Mouse (Mus musculus): Measurements from ENCODE around the gene Ampd1.
A peak's percentile ranks its signal among the peaks of the same experiment; 100 is the strongest.

Gene Ampd1

GRCm38 (mm10) chr3:103073771-103074170, at the start of gene Ampd1:
Gene Ampd1 (plus strand): TSS chr3:103074014.
- DNase-seq (ENCODE audit: low spot score in 2 of 2), result no peak

DNA sequence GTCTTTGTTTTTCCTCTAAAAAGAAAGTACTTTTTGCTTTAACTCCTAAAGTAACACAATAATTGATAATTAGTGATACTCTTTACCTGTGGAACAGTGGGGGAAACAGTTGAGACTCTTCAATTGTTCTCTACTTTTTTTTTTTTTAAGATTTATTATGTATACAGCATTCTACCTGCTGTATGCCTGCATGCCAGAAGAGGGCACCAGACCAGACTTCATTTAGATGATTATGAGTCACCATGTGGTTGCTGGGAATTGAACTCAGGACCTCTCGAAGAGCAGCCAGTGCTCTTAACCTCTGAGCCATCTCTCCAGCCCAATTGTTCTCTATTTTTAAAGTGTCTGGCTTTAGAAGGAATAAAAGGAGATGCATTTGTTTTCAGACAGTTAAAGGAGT, 47.6 kb upstream of the Ampd1 start:
- no peak for DNase-seq (ENCODE audit: low spot score in 2 of 2)

- DNase-seq (ENCODE audit: low spot score in 2 of 2), result no peak
These were observed 33.5 kb upstream of the Ampd1 start for GRCm38 (mm10) chr3:103040285-103040684.

DNA sequence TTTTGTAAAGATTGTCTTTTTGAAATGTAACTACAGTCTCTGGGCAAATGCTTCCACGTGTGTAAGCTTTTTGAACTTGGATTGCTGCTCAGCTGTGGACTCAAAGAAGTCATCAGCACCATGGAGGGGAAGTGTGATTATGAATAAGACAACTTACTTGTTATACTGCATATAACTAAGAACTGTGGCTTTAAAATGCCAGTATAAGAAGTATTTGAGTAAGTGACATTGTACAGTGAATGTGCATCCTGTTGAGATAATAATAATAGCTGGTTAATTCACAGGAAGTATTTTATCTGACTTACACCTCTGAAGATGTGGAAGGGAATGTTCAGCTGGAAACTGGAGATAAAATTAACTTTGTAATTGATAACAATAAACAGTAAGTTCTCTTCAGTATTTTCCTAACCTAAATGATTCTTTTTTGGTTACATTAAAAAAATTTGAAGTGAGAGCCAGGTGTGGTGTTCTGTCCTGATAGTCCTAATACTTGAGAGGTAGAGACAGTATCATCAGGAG, 32.9 kb upstream of the Ampd1 start:
- no peak for DNase-seq (ENCODE audit: low spot score in 2 of 2)

DNA sequence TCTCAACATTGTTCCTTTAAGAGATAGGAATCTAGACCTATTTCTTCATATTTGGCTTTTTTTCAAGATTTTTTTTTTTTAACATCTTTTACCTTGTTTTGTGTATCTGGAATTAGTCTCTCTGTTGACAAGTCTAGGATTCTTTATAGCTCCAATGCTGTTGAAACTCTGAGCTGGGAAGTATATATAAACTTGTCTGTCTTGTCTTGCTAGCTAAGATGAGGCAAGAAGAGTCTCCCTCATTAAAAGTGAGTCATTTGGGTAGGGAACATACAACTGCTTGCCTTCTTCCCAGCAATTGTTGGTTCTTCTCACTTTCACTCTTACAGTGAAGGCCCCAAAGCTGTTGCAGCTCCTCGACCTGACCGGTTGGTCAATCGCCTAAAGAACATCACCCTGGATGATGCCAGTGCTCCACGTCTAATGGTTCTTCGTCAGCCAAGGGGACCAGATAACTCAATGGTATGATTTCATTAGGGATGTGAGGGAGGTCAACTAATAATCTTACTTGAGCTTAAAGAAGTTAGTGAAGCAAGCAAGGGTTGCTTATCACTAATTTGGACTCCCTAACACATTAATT, 17.7 kb upstream of the Ampd1 start:
- DNase-seq (ENCODE audit: low spot score in 2 of 2), result no peak

DNA sequence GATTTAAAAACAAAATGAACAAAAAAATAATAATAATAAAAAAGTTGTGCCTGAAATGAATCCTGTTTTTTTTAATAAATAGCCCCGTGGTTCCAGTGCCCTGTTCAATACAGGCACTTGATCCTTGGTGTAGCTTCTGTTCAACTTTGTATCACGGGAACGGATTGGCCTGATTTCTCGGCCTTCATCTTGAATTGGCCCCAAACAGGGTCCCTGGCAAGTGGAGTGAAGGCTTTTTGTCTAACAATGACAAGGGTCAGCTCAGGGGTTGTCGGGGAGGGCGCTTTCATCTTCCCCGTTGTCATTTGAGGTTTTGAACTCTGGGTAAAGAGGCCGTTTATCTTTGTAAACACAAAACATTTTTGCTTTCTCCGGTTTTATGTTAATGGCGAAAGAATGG, 16.1 kb upstream of the Ampd1 start:
- peak in 1 of 2 experiments; percentile 13 for DNase-seq (ENCODE audit: low spot score in 2 of 2)

GRCm38 (mm10) chr3:103058207-103059157, 15.3 kb upstream of the Ampd1 start, which contains the start of gene Nras:
Gene Nras (plus strand): TSS chr3:103058285.
- DNase-seq (ENCODE audit: low spot score in 2 of 2), result peak; percentile 85

- no peak for DNase-seq (ENCODE audit: low spot score in 2 of 2)
These were observed 6.9 kb upstream of the Ampd1 start for GRCm38 (mm10) chr3:103066927-103067326.

- DNase-seq (ENCODE audit: low spot score in 2 of 2), result no peak
These were observed 4.8 kb upstream of the Ampd1 start for GRCm38 (mm10) chr3:103068971-103069370.

DNA sequence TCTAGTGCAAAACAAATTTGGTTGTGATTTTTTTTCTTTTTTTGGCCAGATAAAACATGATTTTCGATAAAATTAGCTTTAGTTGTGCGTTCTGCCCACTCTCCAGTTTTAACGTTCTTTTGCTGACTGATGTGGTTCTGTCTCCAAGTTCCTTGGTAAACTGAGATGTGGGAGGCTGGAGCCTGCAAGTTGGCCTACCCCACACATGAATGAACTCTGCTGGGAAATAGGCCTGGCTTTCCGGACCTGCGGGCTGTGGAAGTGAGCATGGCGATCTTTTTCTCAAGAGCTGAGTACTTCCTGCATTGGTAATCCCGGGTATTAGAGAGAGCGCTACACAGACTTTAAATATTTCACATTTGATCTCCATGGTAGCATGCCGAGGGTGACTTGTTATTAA, 2.1 kb downstream of the Ampd1 start:
- no peak for DNase-seq (ENCODE audit: low spot score in 2 of 2)

DNA sequence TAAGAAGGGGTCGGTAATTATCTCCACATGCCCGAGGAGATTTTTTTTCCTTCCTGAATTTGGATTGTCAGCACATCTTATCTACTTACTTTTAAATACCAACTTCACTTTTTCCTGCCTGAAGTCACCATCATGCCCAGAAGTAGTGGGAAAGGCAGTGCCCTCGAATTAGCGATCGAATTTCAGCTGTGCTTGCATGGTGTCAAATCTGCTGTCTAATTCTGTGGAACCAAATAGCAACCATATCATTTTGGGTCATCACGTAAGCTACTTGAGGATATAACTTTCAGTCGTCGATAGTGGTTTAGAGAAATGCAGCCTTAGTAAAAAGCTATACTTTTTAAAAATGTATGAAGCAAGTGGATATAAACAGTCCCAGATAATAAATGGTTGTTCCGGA, 2.7 kb downstream of the Ampd1 start:
- DNase-seq (ENCODE audit: low spot score in 2 of 2), result no peak

- peak in 1 of 2 experiments; percentile 14 for DNase-seq (ENCODE audit: low spot score in 2 of 2)
These were observed 5.5 kb downstream of the Ampd1 start for GRCm38 (mm10) chr3:103079301-103079700.

DNA sequence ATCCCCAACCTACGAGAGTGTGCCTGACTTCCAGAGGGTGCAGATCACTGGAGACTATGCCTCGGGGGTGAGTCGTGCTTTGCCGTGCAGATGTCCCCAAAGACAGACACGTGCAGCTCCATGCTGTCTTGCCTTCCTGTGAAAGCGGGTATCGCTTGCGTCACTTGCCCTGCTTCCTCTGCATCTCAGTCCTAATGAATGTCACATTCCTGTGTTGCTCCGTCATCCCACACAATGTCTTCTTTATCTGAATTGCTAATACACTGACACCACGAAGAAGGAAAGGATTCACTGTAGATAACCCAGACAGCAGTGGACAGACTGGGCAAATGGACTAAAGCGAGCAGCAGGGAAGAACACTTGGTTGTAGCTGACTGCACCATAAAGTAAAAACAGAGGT, 7.2 kb downstream of the Ampd1 start:
- DNase-seq (ENCODE audit: low spot score in 2 of 2), result no peak

DNA sequence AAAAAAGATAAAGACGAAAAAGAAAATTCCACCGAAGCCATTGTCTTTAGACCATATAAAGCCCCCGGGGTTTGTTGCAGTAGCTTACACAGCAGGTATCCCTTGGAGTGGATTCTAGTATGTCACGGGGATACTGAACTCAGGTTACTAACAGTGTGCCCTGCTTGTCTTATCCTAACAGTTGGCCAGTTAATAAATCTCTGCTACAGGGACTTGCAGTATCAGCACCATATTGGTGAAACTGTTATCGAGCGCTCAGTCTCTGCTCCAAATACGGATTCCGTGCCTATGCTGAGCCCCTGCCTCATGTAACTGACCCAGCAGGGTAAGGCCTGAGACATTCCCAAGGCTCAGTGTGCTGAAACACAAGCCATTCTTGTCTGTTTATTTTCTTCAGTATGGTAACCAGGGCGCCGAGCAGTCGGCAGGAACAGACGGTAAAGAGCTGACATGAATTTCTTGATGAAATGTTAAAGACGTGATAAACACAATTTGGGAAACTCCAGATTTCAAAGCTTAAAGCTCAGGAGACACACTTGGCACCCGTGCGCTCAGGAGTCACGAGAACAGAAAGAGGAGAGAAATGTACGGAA, 8.1 kb downstream of the Ampd1 start:
- no peak for DNase-seq (ENCODE audit: low spot score in 2 of 2)

- no peak for DNase-seq (ENCODE audit: low spot score in 2 of 2)
These were observed 8.9 kb downstream of the Ampd1 start for GRCm38 (mm10) chr3:103082761-103083160.

- no peak for DNase-seq (ENCODE audit: low spot score in 2 of 2)
These were observed 12.2 kb downstream of the Ampd1 start for GRCm38 (mm10) chr3:103085986-103086385.

DNA sequence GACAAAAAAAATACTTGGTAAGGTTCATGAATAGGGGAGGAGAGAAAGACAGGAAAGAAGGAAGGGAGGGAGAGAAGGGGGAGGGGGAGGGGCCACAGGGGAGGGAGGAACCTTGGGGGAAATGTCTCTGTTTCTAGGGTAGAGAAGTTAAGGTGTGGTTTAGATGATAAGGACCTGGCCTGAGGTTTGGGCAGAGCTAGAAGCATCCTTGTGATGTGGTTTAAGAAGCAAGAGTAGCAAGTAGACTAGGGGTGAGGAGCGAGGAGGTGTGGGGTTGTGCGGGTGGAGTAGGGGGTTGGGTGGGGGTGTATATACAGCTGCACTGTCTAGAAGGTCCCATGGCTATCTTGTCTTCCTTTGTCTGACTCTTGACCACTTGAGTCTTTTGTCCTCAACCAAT, 17.9 kb downstream of the Ampd1 start:
- DNase-seq (ENCODE audit: low spot score in 2 of 2), result no peak

DNA sequence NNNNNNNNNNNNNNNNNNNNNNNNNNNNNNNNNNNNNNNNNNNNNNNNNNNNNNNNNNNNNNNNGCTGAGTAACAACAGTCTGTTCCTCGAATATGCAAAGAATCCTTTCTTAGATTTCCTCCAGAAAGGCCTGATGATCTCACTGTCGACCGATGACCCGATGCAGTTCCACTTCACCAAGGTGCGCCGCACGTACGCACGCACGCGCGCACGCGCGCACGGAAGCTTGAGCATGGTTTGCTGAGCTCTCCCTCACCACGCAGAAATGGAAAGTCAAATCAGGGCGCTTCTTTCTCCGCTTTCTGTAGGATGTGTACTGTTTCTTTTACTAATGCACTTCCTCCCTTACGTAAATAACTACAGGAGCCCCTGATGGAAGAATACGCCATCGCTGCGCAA, 24.8 kb downstream of the Ampd1 start:
- DNase-seq (ENCODE audit: low spot score in 2 of 2), result no peak

- DNase-seq (ENCODE audit: low spot score in 2 of 2), result no peak
These were observed 25.9 kb downstream of the Ampd1 start for GRCm38 (mm10) chr3:103099667-103100066.

GRCm38 (mm10) chr3:103100735-103101134, 26.9 kb downstream of the Ampd1 start:
- no peak for DNase-seq (ENCODE audit: low spot score in 2 of 2)

GRCm38 (mm10) chr3:103101194-103101593, 27.4 kb downstream of the Ampd1 start:
- DNase-seq (ENCODE audit: low spot score in 2 of 2), result no peak

DNA sequence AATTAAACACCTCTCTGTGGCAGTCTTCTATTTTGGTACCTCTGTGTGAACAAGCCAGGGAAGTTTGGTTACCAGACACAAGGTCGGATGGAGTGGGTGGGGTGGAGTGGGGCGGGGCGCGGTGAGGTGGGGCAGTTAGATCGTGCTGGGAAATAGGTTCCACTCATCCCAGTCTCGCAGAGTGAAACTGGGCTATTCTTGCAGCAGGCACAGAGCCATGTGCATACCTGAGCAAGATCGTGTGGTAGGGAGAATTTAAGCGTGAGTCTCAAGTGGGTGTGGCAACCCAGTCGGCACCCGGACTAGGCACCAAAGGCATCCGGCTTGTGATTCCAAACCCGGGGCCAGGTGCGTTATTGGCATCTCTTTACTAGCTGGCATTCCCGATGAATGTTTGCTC, 28.1 kb downstream of the Ampd1 start:
- DNase-seq (ENCODE audit: low spot score in 2 of 2), result no peak
